Mouse (Mus musculus): ENCODE measurements around the gene Fmo2.

Gene Fmo2

GRCm38 (mm10) chr1:162897838-162898811 is at the start of gene Fmo2:
Gene Fmo2 (minus strand): TSS chr1:162898726.
- no peak for DNase-seq (ENCODE audit: low read depth)

GRCm38 (mm10) chr1:162947934-162948333 is 49.4 kb upstream of the Fmo2 start:
- DNase-seq (ENCODE audit: low read depth): no peak

- DNase-seq (ENCODE audit: low read depth): no peak
Observed at GRCm38 (mm10) chr1:162946837-162947558, 48.5 kb upstream of the Fmo2 start.

- no peak for DNase-seq (ENCODE audit: low read depth)
Observed at GRCm38 (mm10) chr1:162943700-162944099, 45.2 kb upstream of the Fmo2 start.

- no peak for DNase-seq (ENCODE audit: low read depth)
Observed at GRCm38 (mm10) chr1:162938696-162939351, 40.3 kb upstream of the Fmo2 start.

- no peak for DNase-seq (ENCODE audit: low read depth)
Observed at GRCm38 (mm10) chr1:162937970-162938695, 39.6 kb upstream of the Fmo2 start.

GRCm38 (mm10) chr1:162937415-162937814 is 38.9 kb upstream of the Fmo2 start, which contains the start of gene Fmo6:
Gene Fmo6 (minus strand): TSS chr1:162937515.
- DNase-seq (ENCODE audit: low read depth): no peak

- DNase-seq (ENCODE audit: low read depth): no peak
Observed at GRCm38 (mm10) chr1:162934374-162935012, 36.0 kb upstream of the Fmo2 start.

GRCm38 (mm10) chr1:162932386-162932785 is 33.9 kb upstream of the Fmo2 start:
- DNase-seq (ENCODE audit: low read depth): no peak

- no peak for DNase-seq (ENCODE audit: low read depth)
Observed at GRCm38 (mm10) chr1:162931880-162932279, 33.4 kb upstream of the Fmo2 start.

- DNase-seq (ENCODE audit: low read depth): no peak
Observed at GRCm38 (mm10) chr1:162931310-162931875, 32.9 kb upstream of the Fmo2 start.

GRCm38 (mm10) chr1:162930631-162931030 is 32.1 kb upstream of the Fmo2 start:
- DNase-seq (ENCODE audit: low read depth): no peak

- DNase-seq (ENCODE audit: low read depth): no peak
Observed at GRCm38 (mm10) chr1:162929146-162929545, 30.6 kb upstream of the Fmo2 start.

- no peak for DNase-seq (ENCODE audit: low read depth)
Observed at GRCm38 (mm10) chr1:162925121-162925520, 26.6 kb upstream of the Fmo2 start.

- no peak for DNase-seq (ENCODE audit: low read depth)
Observed at GRCm38 (mm10) chr1:162916661-162917060, 18.1 kb upstream of the Fmo2 start.

GRCm38 (mm10) chr1:162914932-162915556 is 16.5 kb upstream of the Fmo2 start:
- DNase-seq (ENCODE audit: low read depth): no peak

GRCm38 (mm10) chr1:162912085-162912484 is 13.6 kb upstream of the Fmo2 start:
- DNase-seq (ENCODE audit: low read depth): no peak

GRCm38 (mm10) chr1:162901879-162902278 is 3.4 kb upstream of the Fmo2 start:
- DNase-seq (ENCODE audit: low read depth): no peak

- DNase-seq (ENCODE audit: low read depth): peak; percentile 36
Observed at GRCm38 (mm10) chr1:162895900-162896299, 2.6 kb downstream of the Fmo2 start.

- no peak for DNase-seq (ENCODE audit: low read depth)
Observed at GRCm38 (mm10) chr1:162893014-162893413, 5.5 kb downstream of the Fmo2 start.

Data from c-Kit-positive CD71-negative TER-119-negative erythroid progenitor cells, embryonic 14.5 days (primary cell).